Mouse (Mus musculus) layer of hippocampus, postnatal 14 days (tissue): ENCODE results near the gene Psmd14. TPM values are rescaled to one million over a fixed set of nuclear protein-coding genes. Genes with fewer than 3 reads are reported as not detected.
A peak's percentile ranks its signal among the peaks of the same experiment; 100 is the strongest.

ENCODE experiments used
- DNase-seq, 2 experiments: peaks; one replicate each; pipeline ENCODE4 v3.0.0; 2021 to 2022; ENCODE audit warnings: low spot score in 2 of 2, mixed read lengths in 1 of 2
- microRNA-seq, 2 experiments: library from miRNA; unstranded; fragments of <30 nt; microRNA quantifications; one replicate each; pipeline ENCODE4 v1.2.0; 2021
- total RNA-seq, 2 experiments: library from RNA; stranded (reverse); gene quantifications; 2 replicates each; pipeline ENCODE4 v1.2.3; 2021

Psmd14 gene
- total RNA-seq, 2 experiments from 2014 or later: 107 to 109 TPM

DNA sequence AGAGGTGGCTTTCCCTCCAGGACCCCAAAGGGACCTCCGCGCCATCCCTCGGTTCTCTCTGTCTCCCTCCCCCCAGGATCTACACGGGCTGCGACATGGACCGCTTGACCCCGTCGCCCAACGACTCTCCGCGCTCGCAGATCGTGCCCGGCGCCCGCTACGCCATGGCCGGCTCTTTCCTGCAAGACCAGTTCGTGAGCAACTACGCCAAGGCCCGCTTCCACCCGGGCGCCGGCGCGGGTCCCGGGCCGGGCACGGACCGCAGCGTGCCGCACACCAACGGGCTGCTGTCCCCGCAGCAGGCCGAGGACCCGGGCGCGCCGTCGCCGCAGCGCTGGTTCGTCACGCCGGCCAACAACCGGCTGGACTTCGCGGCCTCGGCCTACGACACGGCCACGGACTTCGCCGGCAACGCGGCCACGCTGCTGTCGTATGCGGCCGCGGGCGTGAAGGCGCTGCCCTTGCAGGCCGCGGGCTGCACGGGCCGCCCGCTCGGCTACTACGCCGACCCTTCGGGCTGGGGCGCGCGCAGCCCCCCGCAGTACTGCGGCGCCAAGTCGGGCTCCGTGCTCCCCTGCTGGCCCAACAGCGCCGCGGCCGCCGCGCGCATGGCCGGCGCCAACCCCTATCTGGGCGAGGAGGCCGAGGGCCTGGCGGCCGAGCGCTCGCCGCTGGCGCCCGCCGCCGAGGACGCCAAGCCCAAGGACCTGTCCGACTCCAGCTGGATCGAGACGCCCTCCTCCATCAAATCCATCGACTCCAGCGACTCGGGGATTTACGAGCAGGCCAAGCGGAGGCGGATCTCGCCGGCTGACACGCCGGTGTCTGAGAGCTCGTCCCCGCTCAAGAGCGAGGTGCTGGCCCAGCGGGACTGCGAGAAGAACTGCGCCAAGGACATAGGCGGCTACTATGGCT, 100.3 kb downstream of the Psmd14 start:
- peak in 1 of 2 experiments; percentile 59 for DNase-seq

DNA sequence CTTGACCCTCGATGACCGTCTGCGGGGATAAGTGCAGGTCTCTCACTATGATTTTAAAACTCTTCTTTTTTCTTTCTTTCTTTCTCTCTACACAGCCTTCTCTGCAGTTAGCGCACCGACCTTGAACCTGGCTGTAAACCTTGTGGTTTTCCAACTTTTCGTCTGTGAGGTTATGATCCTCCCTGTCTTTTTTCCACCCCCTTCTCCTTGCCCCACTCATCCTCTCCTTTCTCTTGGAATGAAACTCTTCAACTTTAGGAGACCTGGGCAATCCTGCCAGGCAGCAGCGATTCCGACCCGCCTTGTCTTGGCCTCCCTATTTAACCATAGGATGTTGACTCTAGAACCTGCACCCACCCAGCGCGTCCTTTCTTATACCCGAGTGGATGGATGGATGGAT, 101.0 kb downstream of the Psmd14 start:
- DNase-seq: no peak

DNA sequence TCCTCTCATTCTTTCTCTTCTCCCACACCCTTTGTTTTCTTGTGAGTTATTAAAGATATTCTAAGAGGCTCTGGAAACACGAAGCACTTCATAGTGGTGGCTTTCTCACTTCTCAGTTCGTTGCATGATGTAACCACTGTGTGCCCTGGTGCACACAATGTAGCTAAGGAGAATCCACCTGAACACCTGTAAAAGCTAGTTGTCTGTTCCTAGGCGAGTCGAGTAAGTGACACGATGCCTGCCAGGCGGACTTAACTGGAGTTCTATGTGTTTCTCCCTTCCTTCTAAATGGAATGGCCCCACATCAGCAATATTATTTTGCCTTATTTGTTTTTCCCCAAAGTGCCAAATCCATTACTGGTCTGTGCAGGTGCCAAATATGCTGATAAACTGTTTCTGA, 101.6 kb downstream of the Psmd14 start:
- no peak for DNase-seq

GRCm38 (mm10) chr2:61813521-61813920, 102.0 kb downstream of the Psmd14 start:
- no peak for DNase-seq

GRCm38 (mm10) chr2:61814548-61815473, 103.3 kb downstream of the Psmd14 start:
- peak in 1 of 2 experiments; percentile 58 for DNase-seq

DNA sequence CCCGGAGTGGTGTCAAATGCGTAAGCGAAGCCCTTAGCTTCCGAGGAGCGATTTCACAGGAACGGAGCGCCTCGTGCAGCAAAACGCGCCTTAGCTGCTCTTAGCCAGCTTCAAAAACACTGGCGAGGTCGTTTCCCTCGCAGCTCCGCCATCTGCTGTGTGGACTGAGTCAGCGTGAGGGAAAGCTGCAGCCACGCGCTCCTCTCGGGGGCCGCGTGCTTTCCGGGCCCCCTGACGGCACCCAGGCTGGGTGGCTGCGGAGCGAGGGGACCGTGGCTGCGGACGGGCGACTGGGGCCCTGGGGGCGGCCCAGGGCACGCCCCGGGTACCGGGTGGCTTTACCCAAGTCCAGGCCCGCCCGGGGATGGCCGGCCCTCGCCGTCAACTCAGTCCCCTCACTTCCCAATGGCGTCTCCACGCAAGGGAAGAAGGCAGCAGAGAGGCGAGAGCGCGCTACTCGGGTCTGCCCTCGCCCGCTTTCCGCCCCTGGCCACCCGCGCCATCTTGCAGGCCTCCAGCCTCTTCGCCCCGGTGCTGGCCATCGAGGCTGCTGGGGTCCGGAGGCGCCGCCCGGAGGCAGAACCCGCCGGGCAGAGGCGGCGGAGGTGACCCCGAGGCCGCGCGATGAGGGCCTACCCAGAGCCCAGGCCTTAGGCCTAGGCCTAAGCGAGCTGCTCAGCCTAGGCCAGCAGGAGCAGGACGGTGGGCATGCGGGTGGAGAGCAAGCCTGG, 104.3 kb downstream of the Psmd14 start:
- peak in 1 of 2 experiments; percentile 55 for DNase-seq

- DNase-seq: no peak
Observed at GRCm38 (mm10) chr2:61818197-61818596, 106.7 kb downstream of the Psmd14 start.

DNA sequence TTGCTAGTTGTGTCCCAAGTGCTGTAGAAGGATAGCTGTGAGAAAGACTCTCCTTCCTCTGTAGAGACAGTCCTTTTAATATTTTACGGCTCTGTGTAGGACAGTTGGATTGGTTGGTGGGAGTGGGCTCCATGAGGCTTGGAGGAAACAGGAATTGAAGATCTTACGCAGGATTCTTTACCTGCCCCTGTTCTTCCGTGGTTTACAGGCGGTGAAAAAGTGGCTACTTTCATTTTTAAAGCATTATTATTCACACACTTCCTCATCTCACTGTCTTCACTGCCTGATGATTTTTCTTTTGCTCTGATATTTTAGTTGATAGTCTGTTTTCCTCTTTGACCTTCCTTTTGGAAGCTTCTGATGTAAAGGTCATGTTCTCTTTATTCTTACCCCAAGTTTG, 108.7 kb downstream of the Psmd14 start:
- no peak for DNase-seq

DNA sequence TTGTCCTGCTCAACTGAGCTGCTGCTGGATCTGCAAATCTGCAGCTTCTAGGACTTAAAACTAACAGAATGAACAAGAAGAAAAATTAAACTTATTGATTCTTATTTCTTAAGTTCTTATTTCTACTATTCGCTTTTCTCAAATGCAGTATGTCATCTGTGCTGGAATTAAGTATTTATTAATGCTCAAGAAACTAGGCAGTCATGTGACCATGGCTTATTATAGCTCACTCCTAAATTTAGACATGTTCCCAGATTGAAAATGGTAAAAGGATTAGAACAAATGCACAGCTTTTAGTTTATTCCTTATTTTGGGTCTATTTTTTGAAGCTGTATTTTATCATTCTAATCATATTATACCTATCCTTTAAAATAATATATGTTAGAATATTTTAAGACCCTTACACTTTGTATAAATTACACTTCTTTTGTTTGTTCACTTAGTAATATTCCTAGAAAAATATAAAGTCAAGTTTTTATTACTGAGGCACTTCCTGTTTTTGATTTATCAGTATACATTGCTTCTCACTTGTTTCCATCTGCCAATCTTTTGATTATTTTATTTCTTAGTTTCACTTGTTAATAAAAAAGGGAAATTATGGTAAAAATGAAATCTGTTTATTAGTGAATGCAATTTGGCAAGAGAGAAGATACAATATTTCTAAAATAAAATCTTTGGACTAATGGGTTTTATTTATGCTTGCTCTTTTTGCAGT, 112.1 kb downstream of the Psmd14 start:
- DNase-seq: no peak

DNA sequence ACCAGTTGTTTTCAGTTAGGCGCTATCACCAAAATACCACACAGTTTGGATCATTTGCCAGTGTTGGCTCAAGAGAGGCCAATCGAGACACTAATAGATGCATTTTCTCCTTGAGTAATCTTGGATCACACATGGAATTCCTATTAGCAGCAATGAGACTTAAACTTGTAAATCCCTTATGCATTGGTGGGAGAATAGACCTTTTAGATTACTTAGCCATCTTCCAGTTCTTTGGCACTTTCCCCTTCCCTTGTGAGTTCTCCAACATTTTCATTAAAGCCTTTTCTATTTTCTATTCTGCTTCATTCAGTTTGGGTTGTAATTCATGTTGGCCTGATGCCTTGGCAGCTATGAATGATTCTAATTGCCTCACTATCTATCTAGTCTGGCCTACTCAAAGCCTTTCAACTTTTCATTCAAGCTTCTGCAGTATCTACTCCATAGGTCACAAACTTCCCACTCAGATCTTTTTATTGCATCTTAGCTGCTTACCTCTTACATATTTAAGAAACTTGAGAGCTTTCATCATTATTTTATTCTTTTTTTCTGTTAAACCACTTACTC, 125.8 kb downstream of the Psmd14 start:
- peak in 1 of 2 experiments; percentile 52 for DNase-seq

Small RNA genes within 50 kb of the gene (microRNA-seq; reads per million reads assigned to microRNA genes)
- gene Gm22403: 0 reads per million in 2 experiments

Other genes with a start within 250 kb of the Psmd14 start
- gene Tank, start 133.1 kb upstream of the Psmd14 start, total RNA-seq: 10 to 100 TPM; 31.8 to 32.6 TPM
- gene Tbr1, start 91.2 kb downstream of the Psmd14 start, total RNA-seq: 10 to 100 TPM; 29.2 to 31.4 TPM